Mouse (Mus musculus): ENCODE measurements around the gene Abcc9. TPM values are rescaled to one million over a fixed set of nuclear protein-coding genes. Genes with fewer than 3 reads are reported as not detected.

Abcc9 gene
- 6.3 and 7.3 TPM in 2 replicates for polyA plus RNA-seq (2015; fragmentation: Nextera tagmentation; extraction: Ambion mirVana)

DNA sequence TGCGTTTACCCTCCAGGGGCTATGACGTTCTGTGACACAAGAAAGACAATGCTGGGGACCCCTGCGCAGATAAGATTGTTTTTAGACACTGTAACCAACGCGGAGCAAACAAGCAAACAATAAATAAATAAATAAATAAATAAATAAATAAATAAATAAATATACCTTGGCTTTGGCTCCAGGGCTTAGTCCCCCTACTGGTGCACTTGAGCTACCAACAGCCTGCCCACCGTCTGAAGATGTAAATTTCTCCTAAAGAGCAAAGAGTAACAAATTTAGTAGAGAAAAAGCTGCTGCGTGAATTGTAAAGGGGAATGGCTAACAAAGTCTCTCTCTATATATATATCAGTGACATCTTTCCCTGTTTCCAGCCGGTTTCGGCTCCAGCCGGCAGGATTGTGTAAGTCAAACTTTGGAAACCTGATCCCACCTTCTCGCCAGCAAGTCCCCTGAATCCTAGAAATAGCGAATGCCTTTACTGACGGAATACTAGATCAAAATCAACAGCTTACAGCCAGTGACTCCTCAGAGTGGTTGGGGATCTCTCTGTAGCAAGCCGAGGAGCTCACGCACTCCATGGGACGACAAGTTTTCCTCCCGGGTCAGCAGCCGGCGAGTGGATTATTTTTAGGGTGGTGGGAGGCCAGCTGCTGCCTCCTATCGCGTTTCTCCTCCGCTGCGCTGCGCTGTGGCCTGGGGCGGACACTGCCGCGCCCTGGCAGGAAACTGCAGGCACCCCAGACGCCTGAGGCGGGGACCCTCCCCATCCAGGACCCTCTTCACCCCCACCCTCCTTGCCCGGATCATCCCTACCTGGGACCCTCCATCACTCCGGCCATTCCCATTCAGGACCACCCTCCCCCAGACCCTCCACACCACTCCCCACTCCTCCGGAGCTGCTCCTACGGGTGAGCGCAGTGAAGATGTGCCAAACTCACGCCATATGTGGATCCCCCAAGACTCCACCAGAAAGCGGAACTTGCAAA is at the start of gene Abcc9:
TSS of gene Abcc9 (minus strand) at position 664 of the 986 bp plus-strand sequence.
- peak; percentile 82 for ATAC-seq (ENCODE audit: low FRiP score, low TSS enrichment)
- H3K9ac ChIP-seq (replicated peaks; ENCODE audit: low read length): peak within 1 kb of the TSS; percentile 69

DNA sequence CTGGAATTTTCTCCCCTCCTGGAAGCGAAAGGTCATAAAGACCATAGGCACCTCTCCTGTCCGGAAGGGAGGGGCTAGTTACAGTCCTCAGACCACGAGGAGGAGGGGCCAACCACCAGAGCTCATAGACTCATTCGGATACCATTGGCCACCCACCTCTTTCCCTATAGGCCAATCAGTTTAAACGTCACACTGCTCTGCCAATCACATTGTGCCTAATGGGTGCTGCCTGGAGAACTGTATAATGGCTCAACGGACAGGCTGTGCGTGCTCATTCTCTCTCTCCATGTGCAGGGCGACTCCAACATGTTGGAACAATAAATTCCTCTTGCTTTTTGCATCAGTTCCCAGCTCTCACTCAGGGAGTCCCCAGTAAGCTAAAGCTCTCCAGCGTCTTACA is 49.2 kb upstream of the Abcc9 start:
- no peak overlapping the region for H3K4me3 ChIP-seq (ENCODE audit: low read length)
- peak; percentile 64; the same call in 1 of the 2 replicates for ATAC-seq (ENCODE audit: low FRiP score, low TSS enrichment)
- H3K9me3 ChIP-seq (ENCODE audit: low read length): no peaks in the 10 kb centered on the region
- no peak overlapping the region; the same call in 1 of the 2 replicates for H3K4me2 ChIP-seq (replicated peaks; ENCODE audit: low read depth, low read length)
- 45% methylated on average over 9 of the region's 9 CpGs for WGBS
- H3K36me3 ChIP-seq (ENCODE audit: insufficient read depth, low read length): no peaks in the 10 kb centered on the region
- H3K4me1 ChIP-seq (ENCODE audit: insufficient read depth, low read length): no peaks in the 10 kb centered on the region
- H3K27ac ChIP-seq (ENCODE audit: low read length): no peak overlapping the region
- no peak overlapping the region for H3K9ac ChIP-seq (replicated peaks; ENCODE audit: low read length)
- H3K27me3 ChIP-seq (ENCODE audit: insufficient read depth, low read length): peaks cover 17% of the 10 kb centered on the region

More for the DNA sequence above, at the start of gene Abcc9:
- H3K27me3 ChIP-seq (ENCODE audit: insufficient read depth, low read length): no peaks in the 10 kb centered on the region
- WGBS: 6% methylated on average over 35 of the region's 36 CpGs
- H3K27ac ChIP-seq (ENCODE audit: low read length): peak within 1 kb of the TSS; percentile 65
- H3K4me3 ChIP-seq (ENCODE audit: low read length): peak within 1 kb of the TSS; percentile 55
- H3K9me3 ChIP-seq (ENCODE audit: low read length): no peaks in the 10 kb centered on the region
- H3K4me2 ChIP-seq (replicated peaks; ENCODE audit: low read depth, low read length): peak within 1 kb of the TSS; percentile 84
- H3K4me1 ChIP-seq (ENCODE audit: insufficient read depth, low read length): peaks cover 18% of the 10 kb centered on the region
- no peaks in the 10 kb centered on the region for H3K36me3 ChIP-seq (ENCODE audit: insufficient read depth, low read length)

GRCm38 (mm10) chr6:142748057-142748708 is 46.1 kb upstream of the Abcc9 start:
- 71% methylated on average over 8 of the region's 8 CpGs for WGBS
- Histone ChIP-seq H3K27ac (ENCODE audit: low read length) (no peak overlapping the region), H3K9me3 (ENCODE audit: low read length) (peaks cover 4% of the 10 kb centered on the region; the same call in 1 of the 2 replicates), H3K4me2 (replicated peaks; ENCODE audit: low read depth, low read length) (no peak overlapping the region), H3K27me3 (ENCODE audit: insufficient read depth, low read length) (no peaks in the 10 kb centered on the region), H3K9ac (replicated peaks; ENCODE audit: low read length) (no peak overlapping the region), H3K4me3 (ENCODE audit: low read length) (no peak overlapping the region), H3K4me1 (ENCODE audit: insufficient read depth, low read length) (no peaks in the 10 kb centered on the region), H3K36me3 (ENCODE audit: insufficient read depth, low read length) (no peaks in the 10 kb centered on the region)
- no peak for ATAC-seq (ENCODE audit: low FRiP score, low TSS enrichment)

GRCm38 (mm10) chr6:142747165-142747564 is 45.0 kb upstream of the Abcc9 start:
- no peak overlapping the region for H3K27ac ChIP-seq (ENCODE audit: low read length)
- WGBS: 78% methylated on average over 2 of the region's 2 CpGs
- no peak overlapping the region for H3K9ac ChIP-seq (replicated peaks; ENCODE audit: low read length)
- no peaks in the 10 kb centered on the region for H3K36me3 ChIP-seq (ENCODE audit: insufficient read depth, low read length)
- ATAC-seq (ENCODE audit: low FRiP score, low TSS enrichment): no peak
- H3K4me3 ChIP-seq (ENCODE audit: low read length): no peak overlapping the region
- no peak overlapping the region for H3K4me2 ChIP-seq (replicated peaks; ENCODE audit: low read depth, low read length)
- peaks cover 4% of the 10 kb centered on the region; the same call in 1 of the 2 replicates for H3K9me3 ChIP-seq (ENCODE audit: low read length)
- no peaks in the 10 kb centered on the region for H3K4me1 ChIP-seq (ENCODE audit: insufficient read depth, low read length)
- no peaks in the 10 kb centered on the region for H3K27me3 ChIP-seq (ENCODE audit: insufficient read depth, low read length)

- H3K4me2 ChIP-seq (replicated peaks; ENCODE audit: low read depth, low read length): no peak overlapping the region
- H3K9ac ChIP-seq (replicated peaks; ENCODE audit: low read length): no peak overlapping the region
- ATAC-seq (ENCODE audit: low FRiP score, low TSS enrichment): no peak
- H3K4me1 ChIP-seq (ENCODE audit: insufficient read depth, low read length): no peaks in the 10 kb centered on the region
- 69% methylated on average over 7 of the region's 7 CpGs for WGBS
- no peaks in the 10 kb centered on the region for H3K36me3 ChIP-seq (ENCODE audit: insufficient read depth, low read length)
- no peak overlapping the region for H3K27ac ChIP-seq (ENCODE audit: low read length)
- peaks cover 4% of the 10 kb centered on the region; the same call in 1 of the 2 replicates for H3K9me3 ChIP-seq (ENCODE audit: low read length)
- no peak overlapping the region for H3K4me3 ChIP-seq (ENCODE audit: low read length)
- no peaks in the 10 kb centered on the region for H3K27me3 ChIP-seq (ENCODE audit: insufficient read depth, low read length)
Measured at GRCm38 (mm10) chr6:142746765-142747164, 44.6 kb upstream of the Abcc9 start.

DNA sequence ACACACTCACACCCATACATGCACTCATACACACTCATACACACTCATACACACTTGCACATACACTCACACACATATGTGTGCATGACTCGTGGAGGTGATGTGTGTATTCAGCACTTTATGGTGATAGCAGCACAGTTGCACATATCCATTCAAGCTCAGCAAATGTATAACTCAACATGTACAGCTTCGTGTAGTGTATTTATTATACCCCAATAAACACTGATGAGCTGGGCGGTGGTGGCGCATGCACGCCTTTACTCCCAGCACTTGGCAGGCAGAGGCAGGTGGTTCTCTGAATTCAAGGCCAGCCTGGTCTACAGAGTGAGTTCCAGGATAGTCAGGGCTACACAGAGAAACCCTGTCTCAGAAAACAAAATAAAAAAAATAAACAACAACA is 43.4 kb upstream of the Abcc9 start:
- Histone ChIP-seq H3K9me3 (ENCODE audit: low read length) (peaks cover 4% of the 10 kb centered on the region; the same call in 1 of the 2 replicates), H3K4me2 (replicated peaks; ENCODE audit: low read depth, low read length) (no peak overlapping the region), H3K27me3 (ENCODE audit: insufficient read depth, low read length) (no peaks in the 10 kb centered on the region), H3K27ac (ENCODE audit: low read length) (no peak overlapping the region), H3K36me3 (ENCODE audit: insufficient read depth, low read length) (no peaks in the 10 kb centered on the region), H3K4me3 (ENCODE audit: low read length) (no peak overlapping the region), H3K4me1 (ENCODE audit: insufficient read depth, low read length) (no peaks in the 10 kb centered on the region), H3K9ac (replicated peaks; ENCODE audit: low read length) (no peak overlapping the region)
- ATAC-seq (ENCODE audit: low FRiP score, low TSS enrichment): no peak
- 92% methylated on average over 5 of the region's 5 CpGs for WGBS

DNA sequence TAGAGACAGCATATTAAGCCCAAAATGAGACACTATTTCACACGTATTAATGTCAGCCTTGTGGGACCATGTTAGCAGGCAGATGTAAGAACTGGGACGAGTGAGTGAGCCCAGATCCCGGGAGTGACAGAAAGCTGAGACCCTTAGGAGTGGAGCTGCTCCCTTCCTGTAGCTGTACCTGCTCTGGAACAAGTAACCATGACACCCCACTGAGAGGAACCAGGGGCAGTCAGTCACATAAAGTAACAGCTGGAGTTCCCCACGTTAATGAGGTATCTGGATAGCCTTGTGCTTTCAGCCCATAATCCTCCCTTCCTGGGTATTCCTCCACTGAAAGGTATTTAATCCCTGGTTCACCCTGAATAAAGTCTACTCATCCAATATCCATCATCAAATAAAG is 41.1 kb upstream of the Abcc9 start:
- Histone ChIP-seq H3K27me3 (ENCODE audit: insufficient read depth, low read length) (no peaks in the 10 kb centered on the region), H3K9me3 (ENCODE audit: low read length) (peaks cover 4% of the 10 kb centered on the region; the same call in 1 of the 2 replicates), H3K36me3 (ENCODE audit: insufficient read depth, low read length) (no peaks in the 10 kb centered on the region), H3K4me1 (ENCODE audit: insufficient read depth, low read length) (no peaks in the 10 kb centered on the region), H3K9ac (replicated peaks; ENCODE audit: low read length) (no peak overlapping the region), H3K27ac (ENCODE audit: low read length) (no peak overlapping the region), H3K4me3 (ENCODE audit: low read length) (no peak overlapping the region), H3K4me2 (replicated peaks; ENCODE audit: low read depth, low read length) (no peak overlapping the region)
- ATAC-seq (ENCODE audit: low FRiP score, low TSS enrichment): no peak
- 51% methylated on average over 4 of the region's 4 CpGs for WGBS

GRCm38 (mm10) chr6:142741763-142742162 is 39.6 kb upstream of the Abcc9 start:
- no peak overlapping the region for H3K9ac ChIP-seq (replicated peaks; ENCODE audit: low read length)
- no peak overlapping the region for H3K27ac ChIP-seq (ENCODE audit: low read length)
- no peaks in the 10 kb centered on the region for H3K27me3 ChIP-seq (ENCODE audit: insufficient read depth, low read length)
- no peaks in the 10 kb centered on the region for H3K36me3 ChIP-seq (ENCODE audit: insufficient read depth, low read length)
- peaks cover 4% of the 10 kb centered on the region; the same call in 1 of the 2 replicates for H3K9me3 ChIP-seq (ENCODE audit: low read length)
- H3K4me1 ChIP-seq (ENCODE audit: insufficient read depth, low read length): no peaks in the 10 kb centered on the region
- 83% methylated on average over 6 of the region's 6 CpGs for WGBS
- no peak for ATAC-seq (ENCODE audit: low FRiP score, low TSS enrichment)
- H3K4me2 ChIP-seq (replicated peaks; ENCODE audit: low read depth, low read length): no peak overlapping the region
- H3K4me3 ChIP-seq (ENCODE audit: low read length): no peak overlapping the region

GRCm38 (mm10) chr6:142738637-142739036 is 36.5 kb upstream of the Abcc9 start:
- no peak for ATAC-seq (ENCODE audit: low FRiP score, low TSS enrichment)
- no peaks in the 10 kb centered on the region for H3K27me3 ChIP-seq (ENCODE audit: insufficient read depth, low read length)
- H3K4me2 ChIP-seq (replicated peaks; ENCODE audit: low read depth, low read length): no peak overlapping the region
- H3K9ac ChIP-seq (replicated peaks; ENCODE audit: low read length): no peak overlapping the region
- H3K36me3 ChIP-seq (ENCODE audit: insufficient read depth, low read length): no peaks in the 10 kb centered on the region
- 71% methylated on average over 6 of the region's 6 CpGs for WGBS
- H3K4me3 ChIP-seq (ENCODE audit: low read length): no peak overlapping the region
- H3K27ac ChIP-seq (ENCODE audit: low read length): no peak overlapping the region
- no peaks in the 10 kb centered on the region for H3K4me1 ChIP-seq (ENCODE audit: insufficient read depth, low read length)
- no peaks in the 10 kb centered on the region for H3K9me3 ChIP-seq (ENCODE audit: low read length)

Measured in kidney, embryonic 16.5 days (tissue).